Mouse (Mus musculus): ENCODE data around the gene Olfr427.
"Not testable (repeated sequence)": the region's sequence is repeated elsewhere in the genome, so short reads cannot be mapped to it uniquely, and the experiment has no call there.

The Olfr427 gene

GRCm38 (mm10) chr1:174096591-174096990 lies at the start of gene Olfr427:
TSS of gene Olfr427 (plus strand) at chr1:174096891.
- no peak for DNase-seq (ENCODE audit: low read depth)

GRCm38 (mm10) chr1:174048227-174048626 lies 48.5 kb upstream of the Olfr427 start:
- DNase-seq (ENCODE audit: low read depth) = not testable (repeated sequence)

GRCm38 (mm10) chr1:174048893-174049292 lies 47.8 kb upstream of the Olfr427 start, which contains the start of gene Olfr432:
TSS of gene Olfr432 (plus strand) at chr1:174049205.
- DNase-seq (ENCODE audit: low read depth) = no peak

GRCm38 (mm10) chr1:174049357-174049756 lies 47.3 kb upstream of the Olfr427 start:
- DNase-seq (ENCODE audit: low read depth) = not testable (repeated sequence)

GRCm38 (mm10) chr1:174050532-174050931 lies 46.2 kb upstream of the Olfr427 start:
- DNase-seq (ENCODE audit: low read depth) = no peak

- DNase-seq (ENCODE audit: low read depth) = no peak
These were observed 45.2 kb upstream of the Olfr427 start for GRCm38 (mm10) chr1:174051515-174051914.

- no peak for DNase-seq (ENCODE audit: low read depth)
These were observed 44.7 kb upstream of the Olfr427 start for GRCm38 (mm10) chr1:174051931-174052536.

GRCm38 (mm10) chr1:174052981-174053380 lies 43.7 kb upstream of the Olfr427 start:
- DNase-seq (ENCODE audit: low read depth) = peak; percentile 26

GRCm38 (mm10) chr1:174055248-174055647 lies 41.4 kb upstream of the Olfr427 start:
- DNase-seq (ENCODE audit: low read depth) = no peak

GRCm38 (mm10) chr1:174066305-174066704 lies 30.4 kb upstream of the Olfr427 start, which contains the start of gene Olfr430:
TSS of gene Olfr430 (plus strand) at chr1:174066605.
- DNase-seq (ENCODE audit: low read depth) = no peak

- DNase-seq (ENCODE audit: low read depth) = no peak
These were observed 12.7 kb upstream of the Olfr427 start, which contains the start of gene Olfr429 for GRCm38 (mm10) chr1:174084031-174084430. TSS of gene Olfr429 (plus strand) at chr1:174084331.

GRCm38 (mm10) chr1:174103735-174104134 lies 7.0 kb downstream of the Olfr427 start:
- peak; percentile 20 for DNase-seq (ENCODE audit: low read depth)

GRCm38 (mm10) chr1:174121062-174121461 lies 24.4 kb downstream of the Olfr427 start, which contains the start of gene Olfr231:
TSS of gene Olfr231 (minus strand) at chr1:174121162.
- no peak for DNase-seq (ENCODE audit: low read depth)

GRCm38 (mm10) chr1:174131217-174131616 lies 34.5 kb downstream of the Olfr427 start, which contains the start of gene Olfr424:
TSS of gene Olfr424 (plus strand) at chr1:174131517.
- DNase-seq (ENCODE audit: low read depth) = no peak

- DNase-seq (ENCODE audit: low read depth) = no peak
These were observed 35.3 kb downstream of the Olfr427 start for GRCm38 (mm10) chr1:174131999-174132398.

- DNase-seq (ENCODE audit: low read depth) = no peak
These were observed 44.7 kb downstream of the Olfr427 start for GRCm38 (mm10) chr1:174141384-174141783.

- DNase-seq (ENCODE audit: low read depth) = no peak
These were observed 50.0 kb downstream of the Olfr427 start for GRCm38 (mm10) chr1:174146696-174147095.

GRCm38 (mm10) chr1:174149289-174149688 lies 52.6 kb downstream of the Olfr427 start:
- no peak for DNase-seq (ENCODE audit: low read depth)

Measured in 416B (cell line).